Mouse (Mus musculus) heart, postnatal 36 days (tissue): ENCODE measurements around the gene Stat4. TPM values are rescaled to one million over a fixed set of nuclear protein-coding genes. Genes with fewer than 3 reads are reported as not detected.
A peak's percentile ranks its signal among the peaks of the same experiment; 100 is the strongest.

Experiments
- DNase-seq, 2 experiments: peaks; one replicate each; pipeline ENCODE4 v3.0.0; 2021 to 2022
- intact Hi-C: fragments of 180-260 bp; cut with DNase I; formaldehyde crosslinking; loops from one replicate; pipeline ENCODE4 v1.15.1; 2025
- total RNA-seq, 2 experiments: library from RNA; stranded (reverse); gene quantifications; 2 replicates each; pipeline ENCODE4 v1.2.3; 2021

Gene Stat4
- total RNA-seq, 2 experiments from 2014 or later: 0.22 to 0.28 TPM

GRCm38 (mm10) chr1:52137292-52137691 lies 150.3 kb downstream of the Stat4 start:
- no peak for DNase-seq
- intact Hi-C loops: no loop called here

- intact Hi-C loops: loop anchor here (10.0 kb wide), 2 partner anchors 354 to 494 kb away; partner anchors contain the start of gene Nemp2
These were observed 153.6 kb downstream of the Stat4 start for GRCm38 (mm10) chr1:52140534-52140933.

GRCm38 (mm10) chr1:52141482-52141881 lies 154.5 kb downstream of the Stat4 start:
- intact Hi-C loops: loop anchor here (10.0 kb wide), 2 partner anchors 353 to 493 kb away; partner anchors contain the start of gene Nemp2
- no peak for DNase-seq

More at GRCm38 (mm10) chr1:52140534-52140933, 153.6 kb downstream of the Stat4 start:
- DNase-seq: no peak

GRCm38 (mm10) chr1:52142117-52142516 lies 155.2 kb downstream of the Stat4 start:
- DNase-seq: no peak
- intact Hi-C loops: loop anchor here (10.0 kb wide), 2 partner anchors 353 to 493 kb away; partner anchors contain the start of gene Nemp2

- intact Hi-C loops: loop anchor here (10.0 kb wide), 2 partner anchors 352 to 492 kb away; partner anchors contain the start of gene Nemp2
- DNase-seq: no peak
These were observed 156.2 kb downstream of the Stat4 start for GRCm38 (mm10) chr1:52143191-52143590.

- DNase-seq: no peak
- intact Hi-C loops: loop anchor here (10.0 kb wide), 2 partner anchors 351 to 491 kb away; partner anchors contain the start of gene Nemp2
These were observed 156.7 kb downstream of the Stat4 start for GRCm38 (mm10) chr1:52143596-52144156.

- intact Hi-C loops: loop anchor here (10.0 kb wide), 2 partner anchors 350 to 490 kb away; partner anchors contain the start of gene Nemp2
- DNase-seq: no peak
These were observed 158.0 kb downstream of the Stat4 start for GRCm38 (mm10) chr1:52144907-52145306.

- peak; percentile 51 to 54 for DNase-seq
- intact Hi-C loops: loop anchor here (1.0 to 10.0 kb wide), 4 partner anchors 121 to 488 kb away; partner anchors contain the start of gene Nemp2
These were observed 159.4 kb downstream of the Stat4 start for GRCm38 (mm10) chr1:52146214-52146970.

GRCm38 (mm10) chr1:52147431-52147830 lies 160.5 kb downstream of the Stat4 start:
- no peak for DNase-seq

GRCm38 (mm10) chr1:52148178-52148577 lies 161.2 kb downstream of the Stat4 start:
- intact Hi-C loops: loop anchor here (10.0 kb wide), 2 partner anchors 347 to 487 kb away; partner anchors contain the start of gene Nemp2
- no peak for DNase-seq

More at GRCm38 (mm10) chr1:52147431-52147830, 160.5 kb downstream of the Stat4 start:
- intact Hi-C loops: loop anchor here (2.0 to 10.0 kb wide), 3 partner anchors 155 to 487 kb away; partner anchors contain the start of gene Nemp2

- intact Hi-C loops: loop anchor here (10.0 kb wide), 2 partner anchors 346 to 486 kb away; partner anchors contain the start of gene Nemp2
- DNase-seq: no peak
These were observed 161.7 kb downstream of the Stat4 start for GRCm38 (mm10) chr1:52148696-52149095.

GRCm38 (mm10) chr1:52149934-52150346 lies 163.0 kb downstream of the Stat4 start:
- intact Hi-C loops: loop anchor here (2.0 to 10.0 kb wide), 3 partner anchors 83 to 485 kb away; partner anchors contain the start of genes Gls and Nemp2
- peak; percentile 35 to 50 for DNase-seq

GRCm38 (mm10) chr1:52150676-52151075 lies 163.7 kb downstream of the Stat4 start:
- DNase-seq: peak in 1 of 2 experiments; percentile 28
- intact Hi-C loops: loop anchor here (2.0 kb wide), 1 partner anchor 82 kb away; the partner anchor contains the start of gene Gls

GRCm38 (mm10) chr1:52151166-52151565 lies 164.2 kb downstream of the Stat4 start:
- intact Hi-C loops: loop anchor here (2.0 kb wide), 1 partner anchor 82 kb away; the partner anchor contains the start of gene Gls
- DNase-seq: no peak

- intact Hi-C loops: no loop called here
- DNase-seq: peak in 1 of 2 experiments; percentile 22
These were observed 165.4 kb downstream of the Stat4 start for GRCm38 (mm10) chr1:52152369-52152768.

GRCm38 (mm10) chr1:52152936-52153335 lies 166.0 kb downstream of the Stat4 start:
- intact Hi-C loops: no loop called here

GRCm38 (mm10) chr1:52154890-52155289 lies 167.9 kb downstream of the Stat4 start:
- no peak for DNase-seq
- intact Hi-C loops: no loop called here

More at GRCm38 (mm10) chr1:52152936-52153335, 166.0 kb downstream of the Stat4 start:
- DNase-seq: no peak

- no peak for DNase-seq
- intact Hi-C loops: no loop called here
These were observed 169.4 kb downstream of the Stat4 start for GRCm38 (mm10) chr1:52156351-52156750.
